Mouse (Mus musculus) liver, embryonic 16.5 days (tissue): Measurements from ENCODE around the gene Prss37. TPM values are rescaled to one million over a fixed set of nuclear protein-coding genes. Genes with fewer than 3 reads are reported as not detected.

Experiments
- ATAC-seq: fragments of 200-750 bp; cut with Nextera tagmentation; 2 replicates; pipeline ENCODE4 v1.8.0; 2017; ENCODE audit warnings: low read depth, mild to moderate bottlenecking, moderate number of reproducible peaks, moderate library complexity
- H3K27ac ChIP-seq: fragments of 300-500 bp; sonication (generic); 2 replicates; pipeline ENCODE4 v1.5.1; 2014; ENCODE audit warnings: mild to moderate bottlenecking, low read length
- H3K27me3 ChIP-seq: fragments of 300-500 bp; sonication (generic); 2 replicates; pipeline ENCODE4 v1.6.1; 2014; ENCODE audit warnings: low read depth, low read length, mixed read lengths; ENCODE audit not compliant: control insufficient read depth, insufficient read depth
- H3K36me3 ChIP-seq: fragments of 300-500 bp; sonication (generic); 2 replicates; pipeline ENCODE4 v1.6.1; 2014; ENCODE audit warnings: mild to moderate bottlenecking; ENCODE audit not compliant: control insufficient read depth, insufficient read depth
- H3K4me1 ChIP-seq: fragments of 300-500 bp; sonication (generic); 2 replicates; pipeline ENCODE4 v1.6.1; 2014; ENCODE audit warnings: low read depth, low read length, mixed read lengths; ENCODE audit not compliant: control insufficient read depth
- H3K4me2 ChIP-seq: fragments of 300-500 bp; sonication (generic); 2 replicates; pipeline ENCODE4 v1.6.1; 2014; ENCODE audit warnings: low read depth, low read length, mixed read lengths
- H3K4me3 ChIP-seq: fragments of 300-500 bp; sonication (generic); 2 replicates; pipeline ENCODE4 v1.5.1; 2014; ENCODE audit warnings: low read depth, mild to moderate bottlenecking, low read length
- H3K9ac ChIP-seq: fragments of 300-500 bp; sonication (generic); 2 replicates; pipeline ENCODE4 v1.6.1; 2014; ENCODE audit warnings: low read depth, low read length
- H3K9me3 ChIP-seq: fragments of 300-500 bp; sonication (generic); replicated peaks from 2 replicates; pipeline ENCODE4 v1.6.1; 2016; ENCODE audit warnings: low read length; ENCODE audit not compliant: control insufficient read depth
- WGBS: fragments of 180-500 bp; shearing (Covaris S2); extraction: QIAGEN DNeasy Blood & Tissue Kit; methylation state at CpG from one replicate; pipeline ENCODE4 v1.1.7; 2014; ENCODE audit not compliant: insufficient replicate concordance; 5-methylcytosine and 5-hydroxymethylcytosine counted together
- polyA plus RNA-seq: library from polyadenylated mRNA; unstranded; fragments of >200 nt; fragmentation: Nextera tagmentation; extraction: Ambion mirVana; gene quantifications from 2 replicates; pipeline ENCODE4 v1.2.1, GENCODE M21; 2015

Gene Prss37
- polyA plus RNA-seq, 1 experiment from 2014 or later = not detected

GRCm38 (mm10) chr6:40470916-40471719 lies 48.2 kb downstream of the Prss37 start, which contains the start of gene Ssbp1:
TSS of gene Ssbp1 (plus strand) at chr6:40471352.
- ATAC-seq = peak; percentile 96
- no peaks in the 10 kb centered on the region for H3K27me3 ChIP-seq
- peak within 1 kb of the TSS; percentile 88 for H3K27ac ChIP-seq
- H3K36me3 ChIP-seq = peaks cover 11% of the 10 kb centered on the region
- peaks cover 3% of the 10 kb centered on the region for H3K4me1 ChIP-seq
- H3K9me3 ChIP-seq = no peaks in the 10 kb centered on the region
- H3K9ac ChIP-seq = peak within 1 kb of the TSS; percentile 75
- peak within 1 kb of the TSS; percentile 74 for H3K4me2 ChIP-seq
- H3K4me3 ChIP-seq = peak within 1 kb of the TSS; percentile 81
- under 1% methylated on average over 54 of the region's 54 CpGs for WGBS

- Histone ChIP-seq H3K27ac (no peak overlapping the region), H3K27me3 (no peaks in the 10 kb centered on the region), H3K4me1 (no peaks in the 10 kb centered on the region), H3K36me3 (no peaks in the 10 kb centered on the region), H3K9me3 (no peaks in the 10 kb centered on the region), H3K9ac (no peak overlapping the region), H3K4me2 (no peak overlapping the region), H3K4me3 (no peak overlapping the region)
- 35% methylated on average over 6 of the region's 6 CpGs for WGBS
- no peak for ATAC-seq
Measured at GRCm38 (mm10) chr6:40465710-40466109, 53.6 kb downstream of the Prss37 start.

Other genes with a start within 250 kb of the Prss37 start
- 11.0 and 11.4 TPM in 2 replicates for gene Agk, start 194.3 kb downstream of the Prss37 start, polyA plus RNA-seq
- 1.3 and 2.1 TPM in 2 replicates for gene E330009J07Rik, start 83.4 kb downstream of the Prss37 start, polyA plus RNA-seq
- gene Wee2, start 80.4 kb downstream of the Prss37 start, polyA plus RNA-seq = not detected in 2 replicates
- 46.8 and 52.3 TPM in 2 replicates for gene Ssbp1, start 48.2 kb downstream of the Prss37 start, polyA plus RNA-seq
- gene Tas2r137, start 28.3 kb downstream of the Prss37 start, polyA plus RNA-seq = not detected in 2 replicates
- gene Tas2r108, start 26.0 kb downstream of the Prss37 start, polyA plus RNA-seq = not detected in 2 replicates
- gene Olfr461, start 35.5 kb upstream of the Prss37 start, polyA plus RNA-seq = 0.02 TPM in 1 of 2 replicates, not detected in the other
- gene Olfr460, start 50.0 kb upstream of the Prss37 start, polyA plus RNA-seq = not detected in 2 replicates
- 9.7 and 10.1 TPM in 2 replicates for gene Clec5a, start 66.3 kb upstream of the Prss37 start, polyA plus RNA-seq
- gene Tas2r138, start 93.8 kb upstream of the Prss37 start, polyA plus RNA-seq = not detected in 2 replicates
- 3.6 and 3.8 TPM in 2 replicates for gene Mgam, start 109.3 kb upstream of the Prss37 start, polyA plus RNA-seq